Mouse (Mus musculus) G1E (cell line): Measurements from ENCODE around the gene Cyp8b1. TPM values are rescaled to one million over a fixed set of nuclear protein-coding genes. Genes with fewer than 3 reads are reported as not detected.

Experiments
- ATAC-seq: 2 replicates; pipeline ENCODE4 v1.8.0; 2016; ENCODE audit warnings: mild to moderate bottlenecking; ENCODE audit not compliant: insufficient number of reproducible peaks, poor library complexity, low FRiP score, severe bottlenecking; ENCODE audit errors: extremely low read depth
- DNase-seq: peaks from one replicate; pipeline ENCODE4 v3.0.0; 2012; ENCODE audit warnings: low spot score
- H3K27me3 ChIP-seq: 2 replicates; pipeline ENCODE4 v1.6.1; 2012; ENCODE audit warnings: mild to moderate bottlenecking, low read length, inconsistent platforms; ENCODE audit not compliant: insufficient read depth
- H3K36me3 ChIP-seq: replicated peaks from 2 replicates; pipeline ENCODE3; 2012; ENCODE audit warnings: mild to moderate bottlenecking, inconsistent platforms
- H3K4me1 ChIP-seq: 2 replicates; pipeline ENCODE4 v1.6.1; 2012; ENCODE audit warnings: low read depth, low read length, inconsistent platforms, mixed read lengths; ENCODE audit not compliant: insufficient read depth
- H3K4me3 ChIP-seq: 2 replicates; pipeline ENCODE4 v1.5.1; 2012; ENCODE audit warnings: low read depth, mild to moderate bottlenecking, inconsistent platforms, low read length, moderate library complexity, mixed read lengths
- H3K9me3 ChIP-seq: replicated peaks from 2 replicates; pipeline ENCODE4 v1.6.1; 2012; ENCODE audit warnings: inconsistent platforms
- CTCF ChIP-seq: IDR thresholded peaks from 2 replicates; pipeline ENCODE4 v1.5.1; 2012; ENCODE audit warnings: low read depth, low read length, inconsistent platforms, mixed read lengths
- GATA1 ChIP-seq: IDR thresholded peaks from 2 replicates; pipeline ENCODE4 v1.6.1; 2012; ENCODE audit warnings: borderline replicate concordance, low read length, inconsistent platforms, mixed read lengths
- GATA2 ChIP-seq: IDR thresholded peaks from 2 replicates; pipeline ENCODE4 v1.6.1; 2012; ENCODE audit warnings: low read depth, low read length, inconsistent platforms, borderline replicate concordance
- POLR2AphosphoS5 ChIP-seq: IDR thresholded peaks from 2 replicates; pipeline ENCODE4 v1.6.1; 2012; ENCODE audit warnings: low read depth, low read length, inconsistent platforms; ENCODE audit not compliant: insufficient replicate concordance
- TAL1 ChIP-seq: conservative IDR thresholded peaks from 2 replicates; pipeline ENCODE4 v1.6.1; 2012; ENCODE audit warnings: low read depth, low read length, inconsistent platforms, mixed read lengths
- polyA plus RNA-seq: library from polyadenylated mRNA; stranded (reverse); fragments of >175 nt; gene quantifications from 2 replicates; pipeline ENCODE4 v1.2.3, GENCODE M21; 2012
- total RNA-seq, 2 experiments: library from RNA; stranded (forward) in 1 of 2; stranded (reverse) in 1 of 2; fragments of 200-1000 nt in 1 of 2; fragments of >200 nt in 1 of 2; fragmentation: Nextera tagmentation in 1 of 2; gene quantifications; 2 replicates each; pipeline ENCODE4 v1.2.3; 2014 to 2017

The Cyp8b1 gene
- total and polyA plus RNA-seq, 3 experiments = not detected

DNA sequence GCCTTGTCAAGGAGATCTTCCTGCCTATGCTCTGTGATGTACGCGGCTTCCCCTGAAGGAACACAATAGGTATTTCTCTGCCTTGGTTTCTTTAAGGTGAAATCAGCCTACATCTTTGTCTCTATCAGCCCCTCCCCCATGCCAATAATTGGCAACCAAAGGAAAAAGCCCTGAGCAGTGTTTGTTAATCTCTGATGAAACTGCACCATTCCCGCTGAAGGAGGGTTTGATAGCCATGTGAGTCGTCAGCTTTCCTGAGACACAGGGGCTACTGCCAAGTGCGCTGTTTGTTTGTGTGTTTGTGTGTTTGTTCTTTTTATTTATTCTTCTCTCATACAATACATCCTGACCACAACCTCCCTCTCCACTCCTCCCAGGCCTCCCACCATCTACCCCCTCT, 7.8 kb upstream of the Cyp8b1 start:
- Histone ChIP-seq H3K4me3 (no peak overlapping the region), H3K36me3 (no peaks in the 10 kb centered on the region), H3K9me3 (no peaks in the 10 kb centered on the region), H3K4me1 (peaks cover 3% of the 10 kb centered on the region), H3K27me3 (peaks cover 9% of the 10 kb centered on the region)
- DNase-seq = no peak
- TF ChIP-seq CTCF (no peak), GATA2 (no peak), GATA1 (no peak), POLR2AphosphoS5 (no peak), TAL1 (no peak)
- ATAC-seq = no peak

- Histone ChIP-seq H3K27me3 (peaks cover 9% of the 10 kb centered on the region), H3K9me3 (no peaks in the 10 kb centered on the region), H3K4me3 (no peak overlapping the region), H3K36me3 (no peaks in the 10 kb centered on the region), H3K4me1 (peaks cover 3% of the 10 kb centered on the region)
- no peak for DNase-seq
- no peak for ATAC-seq
- TF ChIP-seq POLR2AphosphoS5 = no peak
- no peak for TF ChIP-seq CTCF
- no peak for TF ChIP-seq TAL1
- no peak for TF ChIP-seq GATA2
- TF ChIP-seq GATA1 = no peak
These were observed 7.3 kb upstream of the Cyp8b1 start for GRCm38 (mm10) chr9:121923443-121923842.

- TF ChIP-seq TAL1 (no peak), CTCF (no peak), GATA1 (no peak), GATA2 (no peak), POLR2AphosphoS5 (no peak)
- Histone ChIP-seq H3K4me3 (no peak overlapping the region), H3K36me3 (no peaks in the 10 kb centered on the region), H3K4me1 (peaks cover 3% of the 10 kb centered on the region), H3K27me3 (peaks cover 7% of the 10 kb centered on the region; the same call in 1 of the 2 replicates), H3K9me3 (no peaks in the 10 kb centered on the region)
- no peak for DNase-seq
- no peak for ATAC-seq
These were observed 3.0 kb upstream of the Cyp8b1 start for GRCm38 (mm10) chr9:121919027-121919501.

DNA sequence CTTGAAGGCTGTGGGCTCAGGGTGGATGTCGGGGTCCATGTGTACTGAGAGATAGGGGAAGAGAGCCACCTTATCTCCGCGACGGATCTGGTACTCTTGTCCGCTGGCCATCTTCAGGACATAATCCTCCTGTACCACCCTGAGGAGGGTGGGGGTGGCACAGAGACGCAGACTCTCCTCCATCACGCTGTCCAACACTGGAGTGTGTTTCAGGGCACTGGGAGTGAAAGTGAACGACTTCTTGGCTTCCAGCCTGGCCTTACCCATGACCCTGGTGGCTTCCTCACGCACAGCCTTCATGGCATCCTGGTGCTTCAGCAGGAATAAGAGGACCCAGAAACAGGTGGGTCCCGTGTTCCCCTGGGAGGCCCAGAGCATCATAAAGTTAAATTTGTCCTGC, 1.0 kb downstream of the Cyp8b1 start:
- DNase-seq (no peak), ATAC-seq (no peak)
- H3K27me3 ChIP-seq = peaks cover 13% of the 10 kb centered on the region
- TF ChIP-seq GATA1 = no peak
- TF ChIP-seq TAL1 = no peak
- no peak for TF ChIP-seq CTCF
- TF ChIP-seq GATA2 = no peak
- no peak for TF ChIP-seq POLR2AphosphoS5
- no peaks in the 10 kb centered on the region for H3K36me3 ChIP-seq
- no peak overlapping the region for H3K4me3 ChIP-seq
- no peaks in the 10 kb centered on the region for H3K9me3 ChIP-seq
- H3K4me1 ChIP-seq = peaks cover 3% of the 10 kb centered on the region

- H3K4me3 ChIP-seq = no peak overlapping the region
- TF ChIP-seq GATA1 (no peak), CTCF (no peak), GATA2 (no peak), TAL1 (no peak), POLR2AphosphoS5 (no peak)
- DNase-seq (no peak), ATAC-seq (no peak)
- peaks cover 13% of the 10 kb centered on the region for H3K27me3 ChIP-seq
- H3K36me3 ChIP-seq = no peaks in the 10 kb centered on the region
- peaks cover 2% of the 10 kb centered on the region for H3K4me1 ChIP-seq
- H3K9me3 ChIP-seq = no peaks in the 10 kb centered on the region
These were observed 1.8 kb downstream of the Cyp8b1 start for GRCm38 (mm10) chr9:121914226-121914757.

DNA sequence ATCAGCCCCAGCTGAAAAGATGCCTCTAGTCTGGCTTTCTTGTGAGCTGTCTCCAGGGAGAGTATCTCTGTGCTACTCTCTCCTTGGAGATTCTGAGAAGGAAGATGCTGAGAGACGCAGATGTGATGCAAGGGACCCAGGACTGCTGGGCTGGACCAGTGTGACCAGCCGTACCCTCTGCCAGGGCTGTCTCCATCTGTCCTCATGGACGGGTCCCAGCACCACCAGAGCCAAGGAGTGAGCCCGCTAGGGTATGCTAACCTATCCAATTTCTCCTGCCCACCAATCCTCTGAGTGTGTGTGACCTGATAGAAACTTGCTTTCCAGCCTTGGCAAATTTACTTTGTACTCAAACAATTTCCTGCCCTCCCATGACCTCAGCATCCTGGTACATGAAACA, 3.3 kb downstream of the Cyp8b1 start:
- Histone ChIP-seq H3K4me3 (no peak overlapping the region), H3K9me3 (no peaks in the 10 kb centered on the region), H3K27me3 (peaks cover 13% of the 10 kb centered on the region), H3K36me3 (no peaks in the 10 kb centered on the region), H3K4me1 (no peaks in the 10 kb centered on the region)
- no peak for ATAC-seq
- TF ChIP-seq GATA2 = no peak
- no peak for TF ChIP-seq POLR2AphosphoS5
- TF ChIP-seq TAL1 = no peak
- TF ChIP-seq CTCF = no peak
- no peak for TF ChIP-seq GATA1
- DNase-seq = no peak
